Mouse (Mus musculus): Measurements from ENCODE around the gene Apobec1.
"Not testable (repeated sequence)": the region's sequence is repeated elsewhere in the genome, so short reads cannot be mapped to it uniquely, and the experiment has no call there.

Gene Apobec1

GRCm38 (mm10) chr6:122555266-122555665 is 47.0 kb downstream of the Apobec1 start:
- no peak for DNase-seq

- DNase-seq, result no peak
Observed at GRCm38 (mm10) chr6:122554102-122554501, 48.1 kb downstream of the Apobec1 start.

- no peak for DNase-seq
Observed at GRCm38 (mm10) chr6:122553606-122554005, 48.6 kb downstream of the Apobec1 start, which contains the start of gene Aicda. Gene Aicda, plus strand, starts transcription at chr6:122553801.

- no peak for DNase-seq
Observed at GRCm38 (mm10) chr6:122545948-122546347, 56.3 kb downstream of the Apobec1 start.

- no peak for DNase-seq
Observed at GRCm38 (mm10) chr6:122545289-122545882, 56.9 kb downstream of the Apobec1 start.

GRCm38 (mm10) chr6:122544672-122545071 is 57.6 kb downstream of the Apobec1 start:
- DNase-seq, result no peak

- DNase-seq, result no peak
Observed at GRCm38 (mm10) chr6:122543574-122543973, 58.7 kb downstream of the Apobec1 start.

GRCm38 (mm10) chr6:122542459-122542858 is 59.8 kb downstream of the Apobec1 start:
- DNase-seq, result not testable (repeated sequence)

- DNase-seq, result no peak
Observed at GRCm38 (mm10) chr6:122539564-122539963, 62.7 kb downstream of the Apobec1 start.

GRCm38 (mm10) chr6:122534032-122534431 is 68.2 kb downstream of the Apobec1 start:
- DNase-seq, result no peak

- no peak for DNase-seq
Observed at GRCm38 (mm10) chr6:122532883-122533302, 69.4 kb downstream of the Apobec1 start.

- no peak for DNase-seq
Observed at GRCm38 (mm10) chr6:122531466-122532174, 70.6 kb downstream of the Apobec1 start.

- no peak for DNase-seq
Observed at GRCm38 (mm10) chr6:122528136-122528535, 74.1 kb downstream of the Apobec1 start.

Data from cerebellum, adult 18-20 months (tissue).